Mouse (Mus musculus): ENCODE data around the gene Entpd7. TPM values are rescaled to one million over a fixed set of nuclear protein-coding genes. Genes with fewer than 3 reads are reported as not detected.

The Entpd7 gene
- total and polyA plus RNA-seq, 2 experiments: 1.5 to 2.0 TPM

GRCm38 (mm10) chr19:43767549-43768322 lies 78.3 kb downstream of the Entpd7 start:
- Histone ChIP-seq H3K27ac (replicated peaks; ENCODE audit: insufficient read depth, low read depth, low read length) (peak overlapping the region; percentile 61), H3K27me3 (ENCODE audit: control insufficient read depth, insufficient read depth, low read length) (no peaks in the 10 kb centered on the region), H3K4me3 (ENCODE audit: insufficient read depth, low read depth, low read length) (no peak overlapping the region), H3K36me3 (ENCODE audit: control insufficient read depth, insufficient read depth, low read length) (peaks cover 3% of the 10 kb centered on the region), H3K79me2 (ENCODE audit: control insufficient read depth, insufficient read depth, low read length) (no peaks in the 10 kb centered on the region), H3K4me1 (ENCODE audit: control insufficient read depth, insufficient read depth, low read length) (peaks cover 24% of the 10 kb centered on the region), H3K9ac (ENCODE audit: low read depth, low read length) (no peak overlapping the region)
- TF ChIP-seq POLR2A (IDR thresholded peaks at IDR 0.05; ENCODE audit: extremely low read depth, insufficient read depth, low read length) (no peak), CTCF (IDR thresholded peaks at IDR 0.05; ENCODE audit: low read depth, low read length) (no peak)
- peak; percentile 98 for DNase-seq (ENCODE audit: extremely low read depth, low read depth, low spot score)
- WGBS: 22% methylated on average over 9 of the region's 9 CpGs

GRCm38 (mm10) chr19:43769366-43769960 lies 80.0 kb downstream of the Entpd7 start:
- Histone ChIP-seq H3K4me1 (ENCODE audit: control insufficient read depth, insufficient read depth, low read length) (peaks cover 24% of the 10 kb centered on the region), H3K36me3 (ENCODE audit: control insufficient read depth, insufficient read depth, low read length) (peaks cover 3% of the 10 kb centered on the region), H3K27me3 (ENCODE audit: control insufficient read depth, insufficient read depth, low read length) (no peaks in the 10 kb centered on the region), H3K79me2 (ENCODE audit: control insufficient read depth, insufficient read depth, low read length) (no peaks in the 10 kb centered on the region), H3K4me3 (ENCODE audit: insufficient read depth, low read depth, low read length) (no peak overlapping the region), H3K27ac (replicated peaks; ENCODE audit: insufficient read depth, low read depth, low read length) (peak overlapping the region; percentile 34), H3K9ac (ENCODE audit: low read depth, low read length) (no peak overlapping the region)
- WGBS: 25% methylated on average over 5 of the region's 5 CpGs
- peak; percentile 78 for DNase-seq (ENCODE audit: extremely low read depth, low read depth, low spot score)
- TF ChIP-seq CTCF (IDR thresholded peaks at IDR 0.05; ENCODE audit: low read depth, low read length) (no peak), POLR2A (IDR thresholded peaks at IDR 0.05; ENCODE audit: extremely low read depth, insufficient read depth, low read length) (no peak)

- Histone ChIP-seq H3K27me3 (ENCODE audit: control insufficient read depth, insufficient read depth, low read length) (no peaks in the 10 kb centered on the region), H3K79me2 (ENCODE audit: control insufficient read depth, insufficient read depth, low read length) (no peaks in the 10 kb centered on the region), H3K4me1 (ENCODE audit: control insufficient read depth, insufficient read depth, low read length) (peaks cover 24% of the 10 kb centered on the region), H3K4me3 (ENCODE audit: insufficient read depth, low read depth, low read length) (no peak overlapping the region), H3K9ac (ENCODE audit: low read depth, low read length) (no peak overlapping the region), H3K36me3 (ENCODE audit: control insufficient read depth, insufficient read depth, low read length) (no peaks in the 10 kb centered on the region; the same call in 1 of the 2 replicates), H3K27ac (replicated peaks; ENCODE audit: insufficient read depth, low read depth, low read length) (no peak overlapping the region)
- TF ChIP-seq CTCF (IDR thresholded peaks at IDR 0.05; ENCODE audit: low read depth, low read length) (no peak), POLR2A (IDR thresholded peaks at IDR 0.05; ENCODE audit: extremely low read depth, insufficient read depth, low read length) (no peak)
- DNase-seq (ENCODE audit: extremely low read depth, low read depth, low spot score): no peak
- 88% methylated on average over 4 of the region's 4 CpGs for WGBS
Measured at GRCm38 (mm10) chr19:43770584-43770983, 81.1 kb downstream of the Entpd7 start.

- no peak overlapping the region for H3K9ac ChIP-seq (ENCODE audit: low read depth, low read length)
- no peaks in the 10 kb centered on the region for H3K27me3 ChIP-seq (ENCODE audit: control insufficient read depth, insufficient read depth, low read length)
- DNase-seq (ENCODE audit: extremely low read depth, low read depth, low spot score): no peak
- no peaks in the 10 kb centered on the region; the same call in 1 of the 2 replicates for H3K36me3 ChIP-seq (ENCODE audit: control insufficient read depth, insufficient read depth, low read length)
- H3K79me2 ChIP-seq (ENCODE audit: control insufficient read depth, insufficient read depth, low read length): no peaks in the 10 kb centered on the region
- H3K4me3 ChIP-seq (ENCODE audit: insufficient read depth, low read depth, low read length): no peak overlapping the region
- no peak for TF ChIP-seq CTCF (IDR thresholded peaks at IDR 0.05; ENCODE audit: low read depth, low read length)
- TF ChIP-seq POLR2A (IDR thresholded peaks at IDR 0.05; ENCODE audit: extremely low read depth, insufficient read depth, low read length): no peak
- H3K27ac ChIP-seq (replicated peaks; ENCODE audit: insufficient read depth, low read depth, low read length): no peak overlapping the region
- 90% methylated on average over 5 of the region's 5 CpGs for WGBS
- peaks cover 21% of the 10 kb centered on the region for H3K4me1 ChIP-seq (ENCODE audit: control insufficient read depth, insufficient read depth, low read length)
Measured at GRCm38 (mm10) chr19:43771499-43771969, 82.1 kb downstream of the Entpd7 start.

GRCm38 (mm10) chr19:43772311-43772710 lies 82.8 kb downstream of the Entpd7 start:
- DNase-seq (ENCODE audit: extremely low read depth, low read depth, low spot score): peak; percentile 47
- no peak overlapping the region for H3K4me3 ChIP-seq (ENCODE audit: insufficient read depth, low read depth, low read length)
- H3K36me3 ChIP-seq (ENCODE audit: control insufficient read depth, insufficient read depth, low read length): no peaks in the 10 kb centered on the region; the same call in 1 of the 2 replicates
- WGBS: 39% methylated on average over 6 of the region's 6 CpGs
- no peak overlapping the region for H3K9ac ChIP-seq (ENCODE audit: low read depth, low read length)
- H3K4me1 ChIP-seq (ENCODE audit: control insufficient read depth, insufficient read depth, low read length): peaks cover 18% of the 10 kb centered on the region
- H3K27me3 ChIP-seq (ENCODE audit: control insufficient read depth, insufficient read depth, low read length): no peaks in the 10 kb centered on the region
- no peak overlapping the region for H3K27ac ChIP-seq (replicated peaks; ENCODE audit: insufficient read depth, low read depth, low read length)
- TF ChIP-seq CTCF (IDR thresholded peaks at IDR 0.05; ENCODE audit: low read depth, low read length) (no peak), POLR2A (IDR thresholded peaks at IDR 0.05; ENCODE audit: extremely low read depth, insufficient read depth, low read length) (no peak)
- H3K79me2 ChIP-seq (ENCODE audit: control insufficient read depth, insufficient read depth, low read length): no peaks in the 10 kb centered on the region
